Mouse (Mus musculus) hindbrain, embryonic 16.5 days (tissue): ENCODE measurements around the gene Ifit3. TPM values are rescaled to one million over a fixed set of nuclear protein-coding genes. Genes with fewer than 3 reads are reported as not detected.
"Not testable (repeated sequence)": the region's sequence is repeated elsewhere in the genome, so short reads cannot be mapped to it uniquely, and the experiment has no call there.

Experiments used
- ATAC-seq: fragments of 200-750 bp; cut with Nextera tagmentation; 2 replicates; pipeline ENCODE4 v1.8.0; 2017; ENCODE audit warnings: moderate TSS enrichment, moderate library complexity
- H3K27ac ChIP-seq: fragments of 300-500 bp; sonication (generic); 2 replicates; pipeline ENCODE4 v1.5.1; 2014; ENCODE audit warnings: low read depth, mild to moderate bottlenecking, control low read depth, low read length, moderate library complexity
- H3K27me3 ChIP-seq: fragments of 300-500 bp; sonication (generic); replicated peaks from 2 replicates; pipeline ENCODE4 v1.6.1; 2014; ENCODE audit warnings: low read length; ENCODE audit not compliant: control insufficient read depth, insufficient read depth
- H3K36me3 ChIP-seq: fragments of 300-500 bp; sonication (generic); 2 replicates; pipeline ENCODE4 v1.6.1; 2014; ENCODE audit warnings: mild to moderate bottlenecking, low read length, moderate library complexity, mixed read lengths; ENCODE audit not compliant: control insufficient read depth, insufficient read depth
- H3K4me1 ChIP-seq: fragments of 300-500 bp; sonication (generic); 2 replicates; pipeline ENCODE4 v1.6.1; 2014; ENCODE audit warnings: low read depth, low read length; ENCODE audit not compliant: control insufficient read depth, insufficient read depth
- H3K4me2 ChIP-seq: fragments of 300-500 bp; sonication (generic); 2 replicates; pipeline ENCODE4 v1.6.1; 2014; ENCODE audit warnings: mild to moderate bottlenecking, low read length, control low read depth, moderate library complexity
- H3K4me3 ChIP-seq: fragments of 300-500 bp; sonication (generic); 2 replicates; pipeline ENCODE4 v1.5.1; 2014; ENCODE audit warnings: mild to moderate bottlenecking, low read length, control low read depth, moderate library complexity
- H3K9ac ChIP-seq: fragments of 300-500 bp; sonication (generic); 2 replicates; pipeline ENCODE4 v1.6.1; 2014; ENCODE audit warnings: low read depth, mild to moderate bottlenecking, control low read depth, low read length, moderate library complexity
- H3K9me3 ChIP-seq: fragments of 300-500 bp; sonication (generic); 2 replicates; pipeline ENCODE4 v1.6.1; 2014; ENCODE audit warnings: mild to moderate bottlenecking, low read length, moderate library complexity; ENCODE audit not compliant: control insufficient read depth
- WGBS: fragments of 180-500 bp; shearing (Covaris S2); extraction: QIAGEN DNeasy Blood & Tissue Kit; methylation state at CpG from one replicate; pipeline ENCODE4 v1.1.7; 2014; 5-methylcytosine and 5-hydroxymethylcytosine counted together
- polyA plus RNA-seq: library from polyadenylated mRNA; unstranded; fragments of >200 nt; fragmentation: Nextera tagmentation; extraction: Ambion mirVana; gene quantifications from 2 replicates; pipeline ENCODE4 v1.2.1, GENCODE M21; 2015

Ifit3 gene
- polyA plus RNA-seq, 1 experiment from 2014 or later: 2.3 TPM

DNA sequence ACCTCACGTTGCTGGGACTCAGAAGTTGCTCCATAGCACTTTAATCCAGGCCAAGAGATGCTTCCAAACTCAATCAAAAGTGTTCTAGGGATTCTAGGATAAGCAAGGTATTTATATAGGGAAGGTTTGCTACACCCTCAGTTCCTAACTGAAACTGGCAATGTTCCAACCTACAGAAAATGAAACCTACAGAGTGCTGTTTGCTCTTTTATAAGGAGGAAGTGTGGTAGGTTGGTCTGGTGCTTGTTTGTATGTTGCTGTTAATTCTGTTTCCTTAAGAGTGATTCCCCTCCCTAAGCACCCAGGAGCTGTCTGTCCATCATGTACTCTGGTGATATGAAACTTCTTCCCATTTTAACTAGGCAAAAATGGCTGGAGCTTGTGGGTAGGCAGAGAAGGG lies 18.6 kb downstream of the Ifit3 start, which contains the start of gene Ifit1bl1:
Gene Ifit1bl1, minus strand, starts transcription at position 69 of the 400 bp plus-strand sequence.
- WGBS: 51% methylated on average over 1 of the region's 1 CpGs
- not testable (repeated sequence) for ATAC-seq

DNA sequence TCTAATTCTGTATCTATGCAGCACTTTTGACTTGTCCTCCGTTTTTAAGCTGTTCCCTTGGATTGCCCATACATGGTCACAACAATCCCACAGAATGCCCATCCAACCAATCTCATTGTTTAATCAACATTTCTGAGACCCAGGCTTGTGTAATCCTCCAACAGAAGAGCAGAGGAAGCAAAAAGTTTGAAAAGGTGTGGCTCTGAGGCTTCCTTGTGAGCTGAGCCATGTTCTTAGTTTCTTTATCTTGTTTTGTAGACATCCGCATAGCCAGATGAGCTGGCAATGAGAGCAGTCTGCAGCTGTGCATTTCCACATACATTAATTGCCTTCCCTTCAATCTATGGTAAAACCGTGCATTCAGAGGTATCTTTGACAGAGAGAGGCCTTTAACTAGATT lies 22.1 kb downstream of the Ifit3 start:
- no peaks in the 10 kb centered on the region for H3K4me1 ChIP-seq
- H3K27me3 ChIP-seq: no peaks in the 10 kb centered on the region
- H3K36me3 ChIP-seq: no peaks in the 10 kb centered on the region
- H3K9ac ChIP-seq: no peak overlapping the region
- WGBS: 95% methylated on average over 3 of the region's 3 CpGs
- H3K9me3 ChIP-seq: no peaks in the 10 kb centered on the region
- ATAC-seq: no peak
- H3K27ac ChIP-seq: no peak overlapping the region
- no peak overlapping the region for H3K4me2 ChIP-seq
- H3K4me3 ChIP-seq: no peak overlapping the region

More for the DNA sequence above, 18.6 kb downstream of the Ifit3 start, which contains the start of gene Ifit1bl1:
- H3K4me3 ChIP-seq, H3K4me2 ChIP-seq, H3K36me3 ChIP-seq, H3K4me1 ChIP-seq, H3K27ac ChIP-seq, H3K9ac ChIP-seq, H3K27me3 ChIP-seq, H3K9me3 ChIP-seq: not testable (repeated sequence)

DNA sequence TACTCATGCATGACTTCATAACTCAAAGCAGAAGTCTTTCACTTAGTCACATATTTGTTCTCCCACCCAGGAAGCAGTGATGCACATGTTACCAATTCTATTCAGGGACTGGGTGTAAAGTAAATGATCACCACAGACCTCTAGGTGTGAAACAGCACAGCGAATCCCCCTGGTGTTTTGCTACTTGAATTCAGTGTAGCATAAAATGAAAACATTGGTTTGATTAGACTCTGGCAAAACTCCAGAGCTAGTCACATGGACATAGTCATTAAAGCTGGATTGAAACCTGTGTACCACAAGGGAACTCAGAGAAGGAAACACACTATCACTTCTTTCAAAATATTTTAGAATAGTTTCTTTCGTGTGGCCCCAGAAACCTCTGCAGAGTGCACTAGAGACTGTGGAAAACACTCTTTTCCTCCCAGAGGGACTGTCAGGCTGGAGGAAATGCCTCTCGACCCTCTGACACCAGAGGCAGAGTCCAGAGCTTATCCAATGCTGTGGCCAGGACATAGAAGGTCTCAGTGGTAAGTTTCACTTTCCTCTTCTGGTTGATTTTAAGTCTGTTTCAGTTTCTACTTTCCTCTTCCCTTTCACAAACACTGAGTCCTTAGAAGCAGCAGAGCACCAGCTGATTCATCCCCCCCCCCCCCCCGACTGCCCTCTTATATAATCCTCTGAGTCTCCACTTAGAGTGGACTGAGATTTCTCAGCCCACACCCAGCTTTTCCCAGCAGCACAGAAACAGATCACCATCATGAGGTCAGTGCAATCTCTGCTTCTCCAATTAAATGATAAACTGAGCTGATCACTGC lies 24.1 kb downstream of the Ifit3 start, which contains the start of gene Ifit3b:
Gene Ifit3b, plus strand, starts transcription at position 734 of the 815 bp plus-strand sequence.
- H3K4me3 ChIP-seq, H3K27me3 ChIP-seq, H3K9me3 ChIP-seq, H3K4me2 ChIP-seq, H3K36me3 ChIP-seq, H3K9ac ChIP-seq, H3K27ac ChIP-seq, H3K4me1 ChIP-seq: not testable (repeated sequence)
- 55% methylated on average over 4 of the region's 4 CpGs for WGBS
- peak; percentile 84 for ATAC-seq

DNA sequence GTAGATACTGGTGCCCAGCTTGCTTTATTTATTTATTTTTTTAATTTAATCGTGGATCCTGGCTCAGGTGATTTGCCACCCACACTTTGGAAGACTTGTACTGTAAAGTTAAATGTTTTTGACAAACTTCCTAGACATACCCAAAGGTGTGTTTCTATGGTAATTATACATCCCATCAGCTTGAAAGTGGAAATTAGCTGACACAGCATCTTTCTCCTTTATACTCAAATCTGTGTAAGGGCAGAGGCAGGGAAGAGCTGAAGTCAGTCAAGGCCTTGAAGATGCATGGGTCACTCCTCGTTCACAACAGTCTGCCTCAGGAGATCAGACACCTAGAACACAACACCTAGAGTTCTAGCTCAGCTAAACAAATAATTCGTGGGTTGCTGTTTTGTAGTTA lies 26.8 kb downstream of the Ifit3 start:
- not testable (repeated sequence) for H3K4me2 ChIP-seq, ATAC-seq, H3K9me3 ChIP-seq, H3K9ac ChIP-seq, H3K4me3 ChIP-seq, H3K27me3 ChIP-seq, H3K36me3 ChIP-seq, H3K27ac ChIP-seq, H3K4me1 ChIP-seq
- WGBS: 76% methylated on average over 3 of the region's 3 CpGs

DNA sequence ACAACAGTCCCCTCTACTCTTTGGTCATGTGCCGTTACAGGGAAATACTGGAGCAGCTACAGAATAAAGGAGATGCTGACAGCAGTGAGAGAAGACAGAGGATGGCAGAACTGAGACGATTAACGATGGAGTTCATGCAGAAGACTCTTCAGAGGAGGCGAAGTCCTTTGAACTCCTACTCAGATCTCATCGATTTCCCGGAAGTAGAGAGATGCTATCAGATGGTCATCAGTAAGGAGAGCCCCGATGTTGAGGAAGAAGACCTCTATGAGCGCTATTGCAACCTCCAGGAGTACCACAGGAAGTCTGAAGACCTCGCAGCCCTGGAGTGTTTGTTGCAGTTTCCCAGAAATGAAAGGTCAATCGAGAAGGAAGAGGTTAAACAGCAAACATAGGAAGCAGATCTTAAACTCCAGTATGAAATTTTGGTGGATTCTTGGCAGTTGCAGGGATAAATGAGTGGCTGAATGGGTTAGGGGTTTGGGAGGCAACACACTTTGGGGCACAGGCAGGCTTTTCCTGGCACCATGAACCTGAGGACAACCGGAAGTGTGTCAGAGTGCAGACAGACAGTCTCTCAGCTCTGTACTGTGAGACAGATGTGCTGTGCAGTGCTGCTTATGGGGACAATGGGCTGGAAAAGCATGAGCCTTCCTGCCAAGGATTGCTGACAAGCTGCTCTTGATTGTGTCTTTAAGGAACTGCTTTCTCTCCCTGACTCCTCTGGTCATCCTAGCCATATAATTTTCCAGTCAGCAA lies 29.1 kb downstream of the Ifit3 start:
- H3K4me2 ChIP-seq, ATAC-seq, H3K9me3 ChIP-seq, H3K36me3 ChIP-seq, H3K4me1 ChIP-seq, H3K9ac ChIP-seq, H3K27me3 ChIP-seq, H3K4me3 ChIP-seq, H3K27ac ChIP-seq: not testable (repeated sequence)
- whole genome bisulfite sequencing: 83% methylated on average over 3 of the region's 11 CpGs

DNA sequence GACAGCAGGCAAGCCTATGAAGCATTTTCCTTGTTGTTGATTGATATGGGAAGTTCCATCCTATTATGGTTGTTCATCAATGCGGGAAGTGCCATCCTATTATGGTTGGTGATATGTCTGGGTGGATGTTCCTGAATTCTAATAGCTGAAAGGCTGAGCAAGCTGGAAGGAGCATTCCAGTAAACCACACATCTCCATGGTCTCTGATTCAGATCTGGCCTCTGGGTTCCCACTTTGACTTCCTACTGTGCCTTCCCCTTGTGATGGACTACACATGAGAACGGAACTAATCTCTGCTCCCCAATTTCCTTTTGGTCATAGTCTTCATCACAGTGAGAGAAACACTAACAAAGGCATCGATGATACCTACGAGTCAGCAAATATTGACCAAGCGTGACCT lies 37.5 kb downstream of the Ifit3 start:
- 91% methylated on average over 5 of the region's 5 CpGs for WGBS
- Histone ChIP-seq H3K36me3 (no peaks in the 10 kb centered on the region), H3K4me1 (no peaks in the 10 kb centered on the region), H3K27me3 (no peaks in the 10 kb centered on the region), H3K27ac (no peak overlapping the region), H3K9me3 (no peaks in the 10 kb centered on the region), H3K9ac (no peak overlapping the region), H3K4me2 (no peak overlapping the region), H3K4me3 (no peak overlapping the region)
- no peak for ATAC-seq

DNA sequence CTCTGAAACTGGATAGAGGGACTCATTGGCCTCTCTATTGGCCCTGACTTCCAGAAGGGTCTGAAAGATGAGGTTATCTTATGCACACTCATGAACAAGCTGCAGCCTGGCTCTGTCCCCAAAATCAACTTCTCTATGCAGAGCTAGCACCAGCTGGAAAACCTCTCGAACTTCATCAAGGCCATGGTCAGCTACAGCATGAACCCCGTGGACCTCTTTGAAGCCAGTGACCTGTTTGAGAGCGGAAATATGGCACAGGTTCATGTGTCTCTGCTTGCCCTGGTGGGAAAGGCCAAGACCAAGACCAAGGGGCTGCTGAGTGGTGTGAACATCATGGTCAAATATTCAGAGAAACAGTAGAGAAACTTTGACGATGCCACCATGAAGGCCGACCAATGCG lies 40.5 kb downstream of the Ifit3 start:
- H3K4me3 ChIP-seq: no peak overlapping the region
- H3K36me3 ChIP-seq: no peaks in the 10 kb centered on the region
- no peak for ATAC-seq
- H3K27ac ChIP-seq: no peak overlapping the region
- no peaks in the 10 kb centered on the region for H3K9me3 ChIP-seq
- no peak overlapping the region for H3K9ac ChIP-seq
- no peaks in the 10 kb centered on the region for H3K27me3 ChIP-seq
- no peak overlapping the region for H3K4me2 ChIP-seq
- 94% methylated on average over 6 of the region's 6 CpGs for WGBS
- no peaks in the 10 kb centered on the region for H3K4me1 ChIP-seq

DNA sequence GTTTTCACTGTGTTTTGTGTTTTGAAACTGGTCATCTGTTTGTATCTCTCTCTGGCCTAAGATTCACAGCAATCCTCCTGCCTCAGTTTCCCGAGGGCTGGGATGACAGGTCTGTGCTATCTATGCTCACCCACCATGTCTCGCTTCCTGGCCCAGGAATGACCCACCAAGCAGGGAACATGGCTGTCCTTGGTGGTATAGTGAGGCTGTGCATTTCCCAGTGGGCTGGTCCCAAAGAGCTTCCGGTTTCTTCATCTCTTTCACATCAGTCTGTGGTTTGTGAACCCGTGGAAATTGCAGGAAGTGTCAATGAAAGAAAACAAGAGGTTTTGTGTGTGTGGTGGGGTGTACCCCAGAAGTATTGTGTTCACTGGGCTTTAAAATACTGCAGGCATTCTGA lies 41.3 kb downstream of the Ifit3 start:
- H3K27ac ChIP-seq: no peak overlapping the region
- no peak overlapping the region for H3K9ac ChIP-seq
- no peaks in the 10 kb centered on the region for H3K36me3 ChIP-seq
- whole genome bisulfite sequencing: 82% methylated on average over 4 of the region's 4 CpGs
- no peaks in the 10 kb centered on the region for H3K9me3 ChIP-seq
- no peak for ATAC-seq
- no peak overlapping the region for H3K4me3 ChIP-seq
- H3K27me3 ChIP-seq: no peaks in the 10 kb centered on the region
- no peak overlapping the region for H3K4me2 ChIP-seq
- H3K4me1 ChIP-seq: no peaks in the 10 kb centered on the region

DNA sequence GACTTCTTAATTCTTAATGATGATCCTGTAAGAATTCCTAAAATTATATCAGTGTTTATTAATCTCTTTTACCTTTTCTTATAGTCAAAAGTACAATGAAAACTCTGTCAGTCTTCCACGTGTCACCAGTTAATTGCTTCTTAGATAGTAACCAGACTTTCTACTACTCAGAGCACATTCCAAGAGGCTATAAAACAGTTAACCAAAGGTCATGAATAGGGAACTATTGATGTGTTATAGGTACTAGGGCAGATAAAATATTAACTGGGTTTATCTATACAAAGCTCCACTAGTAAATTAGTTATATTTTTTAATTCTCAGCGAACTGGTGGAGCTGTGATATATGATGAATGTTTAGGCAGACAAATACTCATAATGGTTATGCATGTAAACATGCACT lies 44.2 kb downstream of the Ifit3 start:
- ATAC-seq: no peak
- Histone ChIP-seq H3K27me3 (no peaks in the 10 kb centered on the region), H3K36me3 (no peaks in the 10 kb centered on the region), H3K4me3 (no peak overlapping the region), H3K9ac (no peak overlapping the region), H3K9me3 (no peaks in the 10 kb centered on the region), H3K4me2 (no peak overlapping the region), H3K27ac (no peak overlapping the region), H3K4me1 (no peaks in the 10 kb centered on the region)
- 77% methylated on average over 2 of the region's 2 CpGs for WGBS
